Mouse (Mus musculus): ENCODE results near the gene Pnkd.
A peak's percentile ranks its signal among the peaks of the same experiment; 100 is the strongest.

Gene Pnkd

GRCm38 (mm10) chr1:74361812-74362211 lies 77.1 kb downstream of the Pnkd start, which contains the start of gene Catip:
Catip (plus strand) TSS chr1:74362108.
- peak; percentile 61 for DNase-seq (ENCODE audit: low spot score)

DNA sequence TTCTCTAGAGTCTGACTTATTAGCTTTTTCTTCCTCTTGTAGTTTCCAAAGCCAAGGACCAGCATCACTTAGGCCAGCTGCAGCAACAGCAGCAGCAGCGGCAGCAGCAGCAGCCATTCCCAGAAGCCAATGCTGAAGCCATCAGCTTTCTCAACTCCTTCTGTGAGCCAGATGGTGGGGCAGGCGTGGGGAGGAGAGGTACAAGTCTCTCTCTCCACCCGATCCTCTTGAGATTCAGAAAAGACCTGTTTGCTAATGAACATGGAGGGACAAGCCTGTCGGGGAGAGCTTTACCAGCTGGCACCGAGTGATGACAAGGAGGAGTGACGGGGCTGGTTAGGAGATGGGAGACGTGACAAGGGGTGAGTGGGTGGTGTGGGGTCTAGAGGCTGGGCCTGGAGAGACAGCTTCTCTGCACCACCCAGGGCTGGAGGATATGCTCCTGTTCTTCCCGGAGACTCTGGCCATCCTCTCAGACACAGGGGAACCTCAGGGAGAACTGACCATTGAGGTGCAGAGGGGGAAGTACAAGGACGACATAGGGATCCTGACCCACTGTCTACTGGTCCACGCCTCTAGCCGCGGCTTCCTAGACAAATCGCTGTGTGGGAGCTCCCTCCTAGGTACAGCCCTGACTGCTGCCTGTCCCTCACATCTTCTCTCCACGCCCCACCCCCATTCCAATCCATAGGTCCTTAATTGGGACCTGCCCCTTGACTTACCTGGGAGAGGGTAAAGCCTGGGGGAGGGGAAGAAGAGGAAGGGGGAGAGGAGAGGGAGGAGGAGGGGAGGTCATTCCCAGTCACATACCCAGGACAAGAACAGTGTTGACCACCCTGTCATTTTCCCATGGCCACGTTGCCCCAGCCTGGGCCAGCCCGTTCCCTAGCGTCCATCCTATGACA lies 77.8 kb downstream of the Pnkd start:
- DNase-seq (ENCODE audit: low spot score), result no peak

DNA sequence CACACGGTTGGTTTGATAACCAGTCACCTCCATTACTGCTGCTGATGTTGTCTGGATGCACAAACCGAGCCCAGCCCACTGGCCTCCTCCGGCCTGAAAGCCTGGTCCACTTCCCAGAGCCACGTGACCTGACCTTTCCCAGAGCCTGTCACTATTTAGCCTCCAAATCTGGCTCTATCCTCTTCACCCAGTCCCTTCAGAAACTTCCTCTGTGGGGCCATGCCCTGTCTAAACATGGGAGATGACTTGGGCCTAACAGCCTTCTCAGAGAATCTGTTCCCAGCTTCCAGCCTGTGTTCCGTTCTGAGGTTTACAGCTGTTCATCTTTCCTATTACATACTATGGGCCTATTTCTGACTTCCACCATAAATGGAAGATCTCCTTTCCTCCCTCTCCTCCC lies 78.7 kb downstream of the Pnkd start:
- no peak for DNase-seq (ENCODE audit: low spot score)

- DNase-seq (ENCODE audit: low spot score), result no peak
Observed at GRCm38 (mm10) chr1:74364270-74364669, 79.5 kb downstream of the Pnkd start.

DNA sequence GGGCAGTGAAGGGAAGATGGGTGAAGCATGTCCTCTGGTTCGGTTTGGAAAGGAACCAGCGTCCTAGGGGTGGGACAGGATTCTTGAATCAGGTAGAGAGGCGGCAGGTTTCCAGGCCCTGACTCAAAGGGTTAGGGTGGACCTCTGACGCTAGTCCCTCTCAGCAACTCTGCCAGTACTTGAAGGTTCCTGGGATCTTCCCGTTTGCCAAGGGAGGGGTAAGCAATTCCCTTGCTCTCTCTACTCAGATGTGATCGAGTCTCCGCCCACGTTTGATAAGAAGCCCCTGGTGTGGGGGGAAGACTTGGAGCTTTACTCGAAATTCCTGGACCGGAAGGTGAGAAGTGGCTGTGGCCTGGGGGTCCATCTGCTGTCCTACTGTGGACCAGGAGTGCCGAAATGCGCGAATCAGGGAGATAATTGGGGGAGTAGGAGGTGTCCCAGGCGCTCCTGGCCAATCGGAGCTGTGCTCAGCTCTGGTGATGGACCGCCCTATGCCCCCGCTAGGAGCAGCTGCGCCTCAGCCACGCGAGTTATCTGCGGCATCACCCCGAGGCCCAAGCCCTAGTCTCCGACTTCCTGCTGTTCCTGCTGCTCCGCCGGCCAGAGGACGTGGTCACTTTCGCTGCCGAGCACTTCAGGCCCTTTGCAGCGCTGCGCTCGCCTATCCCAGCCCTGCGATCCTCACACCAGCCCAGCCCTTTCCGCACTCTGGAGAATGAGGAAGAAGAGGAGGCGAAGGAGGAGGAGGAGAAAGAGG lies 83.3 kb downstream of the Pnkd start:
- peak; percentile 45 for DNase-seq (ENCODE audit: low spot score)

- DNase-seq (ENCODE audit: low spot score), result no peak
Observed at GRCm38 (mm10) chr1:74370040-74370439, 85.3 kb downstream of the Pnkd start.

GRCm38 (mm10) chr1:74373372-74373771 lies 88.6 kb downstream of the Pnkd start:
- no peak for DNase-seq (ENCODE audit: low spot score)

DNA sequence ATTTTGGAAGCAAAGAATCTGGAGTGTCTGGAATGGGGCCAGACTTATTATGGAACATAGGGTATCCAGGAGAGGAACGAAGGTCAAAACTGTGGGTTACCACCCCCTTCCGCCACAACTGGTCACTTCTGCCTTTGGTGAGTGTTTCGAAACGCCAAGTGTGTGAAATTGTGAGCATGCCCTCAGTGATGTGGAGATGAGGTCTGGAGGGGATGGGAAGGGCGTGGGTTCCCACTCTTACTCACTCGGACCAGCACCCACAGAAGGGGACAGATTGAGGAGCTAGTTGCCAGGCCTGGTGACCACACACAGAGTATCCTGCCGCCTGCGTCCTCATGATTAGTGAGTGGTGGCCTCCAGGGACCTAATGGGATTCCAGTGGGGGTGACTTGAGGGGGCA lies 90.2 kb downstream of the Pnkd start, which contains the start of gene Slc11a1:
Slc11a1 (plus strand) TSS at position 216 of the 400 bp plus-strand sequence.
- DNase-seq (ENCODE audit: low spot score), result no peak

- no peak for DNase-seq (ENCODE audit: low spot score)
Observed at GRCm38 (mm10) chr1:74375561-74375960, 90.8 kb downstream of the Pnkd start.

DNA sequence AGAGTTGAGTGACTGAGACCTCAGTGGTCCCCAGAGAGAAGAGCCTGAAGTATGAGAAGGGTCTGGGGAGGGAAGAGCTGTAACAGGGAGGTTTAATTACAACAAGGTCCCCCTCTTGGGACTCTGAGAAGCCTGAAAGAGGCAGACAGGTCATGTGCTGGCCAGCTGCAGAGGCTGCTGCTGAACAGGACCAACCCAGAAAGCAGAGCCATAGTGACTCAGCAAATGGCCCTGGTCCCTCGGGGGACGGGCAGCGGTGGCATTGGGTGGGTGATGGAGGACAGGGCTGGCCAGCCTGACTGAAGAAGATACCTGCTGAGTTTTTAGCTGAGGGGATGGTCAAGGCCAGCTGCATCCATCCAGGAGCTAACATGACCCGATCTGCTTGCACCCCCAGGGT lies 91.7 kb downstream of the Pnkd start:
- DNase-seq (ENCODE audit: low spot score), result no peak

DNA sequence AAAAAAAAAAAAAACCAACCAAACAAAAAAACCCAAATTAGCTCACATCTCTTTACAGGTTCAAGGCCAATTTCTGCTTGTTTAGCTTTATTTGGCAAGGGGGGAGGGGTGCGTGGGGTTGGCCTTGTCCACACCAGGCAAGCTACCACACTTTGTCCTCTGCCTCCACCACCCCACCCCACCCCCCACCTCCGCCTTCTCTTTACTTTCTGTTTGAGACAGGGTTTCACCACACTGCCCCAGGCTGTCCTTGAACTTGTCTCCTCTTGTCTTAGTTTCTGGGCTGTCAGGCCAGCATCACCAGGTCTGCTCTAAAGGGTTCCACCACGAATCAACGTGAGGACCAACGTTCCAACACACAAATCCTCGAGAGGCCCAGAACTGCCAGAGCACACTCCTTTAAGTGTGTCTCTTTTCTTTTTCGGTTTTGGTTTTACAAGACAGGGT lies 94.4 kb downstream of the Pnkd start:
- DNase-seq (ENCODE audit: low spot score), result no peak

DNA sequence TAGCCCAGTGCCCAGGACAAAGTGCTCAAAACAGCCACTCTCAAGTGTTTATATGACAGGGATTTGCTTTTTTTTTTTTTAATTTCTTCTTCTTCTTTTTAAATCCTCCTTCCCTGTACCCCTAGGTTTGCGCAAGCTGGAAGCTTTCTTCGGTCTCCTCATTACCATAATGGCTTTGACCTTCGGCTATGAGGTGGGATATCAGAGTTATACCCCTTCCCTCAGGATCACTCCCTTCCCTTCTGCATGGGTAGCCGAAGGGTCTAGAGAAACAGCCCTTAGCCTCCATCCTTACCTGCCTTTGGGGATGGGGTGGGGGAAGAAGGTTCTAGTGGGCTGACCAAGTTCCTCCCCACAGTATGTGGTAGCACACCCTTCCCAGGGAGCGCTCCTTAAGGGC lies 95.8 kb downstream of the Pnkd start:
- DNase-seq (ENCODE audit: low spot score), result no peak

- DNase-seq (ENCODE audit: low spot score), result no peak
Observed at GRCm38 (mm10) chr1:74381588-74382021, 96.9 kb downstream of the Pnkd start.

GRCm38 (mm10) chr1:74383385-74383784 lies 98.7 kb downstream of the Pnkd start:
- DNase-seq (ENCODE audit: low spot score), result no peak

- DNase-seq (ENCODE audit: low spot score), result no peak
Observed at GRCm38 (mm10) chr1:74384525-74384924, 99.8 kb downstream of the Pnkd start.

DNA sequence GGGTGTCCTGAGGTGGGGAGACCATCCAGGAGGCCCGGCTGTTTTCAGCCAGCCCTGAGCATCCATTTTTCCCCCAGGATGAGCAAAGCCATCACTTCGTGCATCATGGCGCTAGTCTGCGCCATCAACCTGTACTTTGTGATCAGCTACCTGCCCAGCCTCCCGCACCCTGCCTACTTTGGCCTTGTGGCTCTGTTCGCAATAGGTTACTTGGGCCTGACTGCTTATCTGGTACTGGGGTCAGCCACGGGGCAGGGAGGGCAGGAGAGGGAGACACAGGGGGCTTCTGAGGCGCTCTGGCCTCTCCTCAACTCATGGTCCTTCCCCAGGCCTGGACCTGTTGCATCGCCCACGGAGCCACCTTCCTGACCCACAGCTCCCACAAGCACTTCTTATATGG lies 100.3 kb downstream of the Pnkd start:
- DNase-seq (ENCODE audit: low spot score), result no peak

GRCm38 (mm10) chr1:74385531-74385930 lies 100.8 kb downstream of the Pnkd start:
- DNase-seq (ENCODE audit: low spot score), result no peak

DNA sequence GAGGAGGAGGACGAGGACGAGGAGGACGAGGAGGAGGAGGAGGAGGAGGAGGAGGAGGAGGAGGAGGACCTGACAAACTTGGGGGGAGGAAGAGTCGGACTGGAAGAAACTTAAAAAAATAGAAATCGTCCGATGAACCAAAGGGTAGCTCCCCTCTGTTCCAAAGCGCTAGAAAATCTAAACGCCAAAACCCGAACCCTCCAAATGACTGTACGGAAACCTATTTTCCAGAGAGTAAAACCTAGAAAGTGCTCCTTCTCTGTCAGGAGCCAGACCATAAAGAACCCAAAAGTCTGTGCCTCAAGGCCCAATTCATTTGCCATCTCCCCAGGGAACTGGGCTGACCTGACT lies 101.6 kb downstream of the Pnkd start:
- no peak for DNase-seq (ENCODE audit: low spot score)

DNA sequence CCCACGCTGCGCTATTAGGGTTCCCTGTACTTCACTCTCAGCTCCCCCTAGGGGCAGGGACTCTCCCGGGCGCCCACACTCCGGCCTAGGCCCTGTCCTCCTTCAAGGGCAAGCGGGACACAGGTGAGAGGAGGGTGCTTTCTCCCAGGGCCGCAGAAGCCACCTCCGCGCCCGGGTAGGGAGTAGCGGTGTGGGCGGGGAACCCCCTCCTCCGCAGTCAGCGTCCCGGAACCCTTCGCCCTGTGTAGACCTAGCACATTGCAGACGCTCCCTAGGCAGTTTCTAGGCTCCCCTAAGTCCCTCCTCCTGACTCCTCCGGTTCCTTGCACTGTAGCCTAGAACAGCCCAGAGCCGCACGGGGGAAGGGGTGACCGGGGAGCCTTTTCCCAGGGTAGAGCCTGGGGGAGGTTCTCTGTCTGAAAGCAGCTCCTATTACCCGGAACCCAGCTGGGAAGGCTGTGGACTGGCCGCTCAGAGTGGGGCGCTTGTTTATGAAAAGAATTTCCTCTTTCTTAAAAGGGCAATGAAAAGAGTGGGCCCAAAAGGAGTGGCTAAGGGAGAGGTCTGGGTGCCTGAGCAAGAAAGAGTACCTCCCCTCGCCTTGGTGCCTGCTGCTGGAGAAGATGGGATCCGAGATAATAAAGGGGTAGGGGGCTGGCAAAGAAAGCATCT lies 102.1 kb downstream of the Pnkd start:
- peak; percentile 92 for DNase-seq (ENCODE audit: low spot score)

DNA sequence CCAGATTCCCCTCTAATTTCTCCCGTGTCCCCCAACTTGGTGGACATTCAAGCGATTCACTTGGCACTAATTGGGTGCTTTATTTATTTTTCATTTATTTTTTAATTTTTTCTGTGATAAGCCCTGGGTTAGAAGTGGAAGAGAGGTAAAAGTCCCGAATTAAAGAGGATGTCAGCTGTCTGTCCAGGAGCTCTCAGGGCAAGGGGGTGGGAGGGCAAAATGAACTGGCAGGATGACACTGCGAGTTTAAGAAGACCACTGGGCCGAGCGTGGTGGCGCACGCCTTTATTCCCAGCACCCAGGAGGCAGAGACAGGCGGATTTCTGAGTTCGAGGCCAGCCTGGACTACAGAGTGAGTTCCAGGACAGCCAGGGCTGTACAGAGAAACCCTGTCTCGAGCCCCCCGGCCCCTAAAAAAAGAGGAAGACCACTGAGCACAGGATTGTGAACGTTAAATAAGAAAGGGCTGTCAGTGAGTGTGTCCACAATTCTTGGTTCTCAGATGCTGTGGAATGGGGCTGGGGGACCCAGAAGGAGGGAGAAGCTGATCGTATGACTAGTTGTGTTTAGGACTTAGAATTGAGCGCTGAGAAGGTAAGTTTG lies 102.8 kb downstream of the Pnkd start:
- no peak for DNase-seq (ENCODE audit: low spot score)

DNA sequence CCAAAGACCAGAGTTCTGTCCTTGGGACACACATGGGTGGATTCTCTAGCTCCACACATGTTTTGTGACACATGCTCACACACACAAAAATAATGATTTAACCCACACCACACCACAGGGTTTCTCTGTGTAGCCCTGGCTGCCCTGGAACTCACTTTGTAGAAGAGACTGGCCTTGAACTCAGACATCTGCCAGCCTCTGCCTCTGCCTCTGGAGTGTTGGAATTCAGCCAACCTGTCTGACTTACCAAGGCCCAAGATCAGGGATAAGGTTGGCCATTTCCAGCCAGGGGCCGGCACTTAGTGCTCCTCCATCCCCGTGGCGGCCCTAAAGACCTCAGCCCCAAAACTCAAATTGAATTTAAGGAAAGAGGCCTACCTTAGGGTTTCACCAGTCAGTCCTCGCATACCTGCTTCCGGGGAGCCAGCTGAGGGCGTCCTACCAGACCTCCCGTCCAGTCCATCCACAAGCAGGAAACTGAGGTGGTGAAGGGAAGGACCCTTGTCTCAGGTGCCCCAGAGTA lies 103.7 kb downstream of the Pnkd start:
- no peak for DNase-seq (ENCODE audit: low spot score)

GRCm38 (mm10) chr1:74389831-74390286 lies 105.1 kb downstream of the Pnkd start:
- no peak for DNase-seq (ENCODE audit: low spot score)
